Mouse (Mus musculus): ENCODE results near the gene Hdac5.

Hdac5 gene

DNA sequence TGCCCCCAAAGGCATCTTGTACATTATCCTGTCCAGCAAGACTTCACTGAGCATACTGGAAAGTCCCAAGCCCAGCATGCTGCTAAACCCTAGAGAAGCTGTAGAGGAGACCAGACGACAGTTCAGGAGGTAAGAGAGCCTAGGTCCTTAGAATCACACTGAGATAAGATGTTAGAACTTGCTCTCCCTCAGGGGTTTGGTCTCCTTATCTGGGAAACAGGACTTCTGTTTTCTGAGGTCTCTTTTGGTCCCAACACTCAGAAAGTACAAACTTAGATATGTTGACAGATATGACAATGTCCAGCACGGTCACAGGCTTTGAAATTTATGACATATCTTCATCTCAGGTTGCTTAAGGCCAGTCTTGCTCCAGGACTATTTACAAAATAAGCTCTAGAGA lies 6.1 kb upstream of the Hdac5 start:
- no peak for DNase-seq

DNA sequence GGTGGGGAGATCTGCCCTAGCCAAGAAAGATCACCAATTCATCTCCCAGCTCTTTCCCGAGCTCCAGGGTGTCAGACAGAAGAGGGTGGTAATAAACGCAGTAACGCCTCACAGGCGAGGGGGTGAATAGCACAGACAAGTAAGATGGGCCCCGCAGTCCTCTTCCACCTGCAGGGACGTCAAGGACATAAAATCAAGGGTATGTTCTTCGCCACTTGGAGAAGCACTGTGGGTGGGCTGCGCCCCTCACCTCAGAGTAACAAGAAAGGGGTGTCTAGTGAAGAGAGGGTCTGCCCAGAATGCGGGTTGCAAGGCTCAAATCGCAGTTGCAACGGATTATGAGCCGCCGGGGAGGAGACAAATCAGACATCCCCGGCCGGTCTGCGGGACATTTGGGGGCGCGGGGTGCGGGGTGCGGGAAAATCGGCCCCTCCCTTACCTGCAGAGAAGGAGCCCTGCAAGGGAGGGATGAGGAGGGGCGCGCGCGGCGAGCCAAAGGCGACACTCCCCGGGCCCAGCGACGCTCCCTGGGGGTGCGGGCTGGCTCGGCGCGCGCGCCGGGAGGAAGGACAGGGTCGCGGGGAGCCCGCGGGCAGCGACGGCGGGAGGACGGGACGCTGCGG lies 524 bp downstream of the Hdac5 start:
- peak in 1 of 2 experiments; percentile 27 for DNase-seq

DNA sequence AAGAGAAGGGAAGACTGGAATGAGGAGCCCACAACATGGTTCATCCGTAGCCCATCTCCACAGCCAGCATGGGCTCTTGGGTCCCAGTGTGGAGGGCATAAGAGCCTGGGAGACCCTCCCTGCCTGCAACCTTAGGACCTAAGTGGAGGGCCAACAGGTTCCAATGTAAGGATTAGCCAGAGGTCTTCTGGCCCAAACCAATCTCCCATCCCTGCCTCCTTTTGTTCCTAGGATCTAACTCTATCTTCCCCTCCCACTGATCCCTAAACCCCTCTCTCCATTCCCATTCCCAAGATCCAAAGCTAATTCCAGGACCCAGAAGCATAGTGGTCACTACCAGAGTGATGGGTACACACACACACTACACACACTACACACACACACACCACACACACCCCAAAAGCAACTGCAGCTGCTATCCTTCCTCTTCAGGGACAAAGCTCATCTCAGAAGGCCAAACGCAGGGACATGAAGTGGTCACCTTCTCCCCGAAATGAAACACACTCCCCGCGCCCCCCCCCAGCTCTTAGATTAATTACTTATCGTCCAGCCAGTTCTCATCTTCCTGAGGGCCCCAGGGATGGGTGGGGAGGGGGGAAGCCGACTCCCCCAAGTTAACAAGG lies 1.2 kb downstream of the Hdac5 start:
- no peak for DNase-seq

DNA sequence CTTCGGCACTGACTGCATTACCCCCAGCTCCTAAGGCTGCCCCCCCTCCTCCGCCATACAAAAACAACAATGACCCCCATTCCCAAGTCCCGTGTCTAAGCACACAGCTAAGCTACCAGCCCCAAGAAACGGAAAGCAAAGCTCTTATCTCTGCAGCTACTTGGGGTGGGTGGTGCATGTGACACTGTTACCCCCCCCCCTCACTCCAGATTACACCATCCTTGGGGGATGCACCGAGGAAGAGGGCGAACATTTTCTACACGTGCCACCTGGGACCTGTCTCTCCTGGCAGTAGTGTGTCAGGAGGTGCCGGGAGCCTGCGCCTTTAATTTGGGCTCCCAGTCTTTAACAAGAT lies 1.8 kb downstream of the Hdac5 start:
- DNase-seq = no peak

DNA sequence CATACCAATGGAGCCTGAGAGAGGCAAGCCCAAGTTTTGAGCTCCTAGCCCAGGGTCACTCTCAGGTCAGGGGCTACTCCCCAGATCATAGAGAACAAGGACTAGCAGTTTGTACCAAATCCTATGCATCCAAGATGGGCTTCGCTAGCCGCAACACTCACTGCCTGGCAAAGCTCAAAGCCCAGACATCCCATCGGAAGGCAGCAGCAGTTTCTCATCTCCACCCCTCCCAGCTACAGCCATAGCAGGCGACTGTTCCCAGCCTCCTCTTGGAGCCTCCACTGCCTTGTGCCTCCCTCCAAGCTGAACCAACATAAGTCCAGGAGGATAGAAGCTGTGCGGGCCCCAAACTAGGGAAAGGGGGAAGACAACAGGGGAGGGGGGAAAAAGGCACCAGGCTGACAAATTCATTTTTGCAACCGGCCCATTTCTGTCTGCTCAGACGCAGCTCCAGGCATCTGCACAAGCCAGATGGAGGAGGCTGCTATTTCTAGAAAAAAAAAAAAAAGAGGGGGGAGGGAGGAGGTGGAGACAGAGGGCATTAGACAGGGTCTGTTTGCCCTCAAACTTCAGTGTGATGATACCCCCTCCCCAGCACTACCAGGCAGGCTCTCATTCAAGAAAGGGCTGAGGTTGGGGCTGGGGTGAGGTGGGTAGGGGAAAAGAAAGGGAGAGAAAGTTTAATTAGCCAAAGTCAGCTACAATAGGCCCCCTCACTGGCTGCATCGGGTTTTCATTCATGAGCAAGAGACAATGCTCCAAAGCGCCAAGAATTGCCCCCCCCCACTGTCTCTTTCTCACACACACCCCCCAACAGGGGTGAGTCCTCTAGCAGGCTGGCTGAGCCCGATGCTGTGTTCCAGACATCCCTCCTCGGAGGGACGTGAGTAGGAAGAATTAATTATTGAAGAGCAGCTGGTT lies 2.4 kb downstream of the Hdac5 start:
- peak in 1 of 2 experiments; percentile 30 for DNase-seq

DNA sequence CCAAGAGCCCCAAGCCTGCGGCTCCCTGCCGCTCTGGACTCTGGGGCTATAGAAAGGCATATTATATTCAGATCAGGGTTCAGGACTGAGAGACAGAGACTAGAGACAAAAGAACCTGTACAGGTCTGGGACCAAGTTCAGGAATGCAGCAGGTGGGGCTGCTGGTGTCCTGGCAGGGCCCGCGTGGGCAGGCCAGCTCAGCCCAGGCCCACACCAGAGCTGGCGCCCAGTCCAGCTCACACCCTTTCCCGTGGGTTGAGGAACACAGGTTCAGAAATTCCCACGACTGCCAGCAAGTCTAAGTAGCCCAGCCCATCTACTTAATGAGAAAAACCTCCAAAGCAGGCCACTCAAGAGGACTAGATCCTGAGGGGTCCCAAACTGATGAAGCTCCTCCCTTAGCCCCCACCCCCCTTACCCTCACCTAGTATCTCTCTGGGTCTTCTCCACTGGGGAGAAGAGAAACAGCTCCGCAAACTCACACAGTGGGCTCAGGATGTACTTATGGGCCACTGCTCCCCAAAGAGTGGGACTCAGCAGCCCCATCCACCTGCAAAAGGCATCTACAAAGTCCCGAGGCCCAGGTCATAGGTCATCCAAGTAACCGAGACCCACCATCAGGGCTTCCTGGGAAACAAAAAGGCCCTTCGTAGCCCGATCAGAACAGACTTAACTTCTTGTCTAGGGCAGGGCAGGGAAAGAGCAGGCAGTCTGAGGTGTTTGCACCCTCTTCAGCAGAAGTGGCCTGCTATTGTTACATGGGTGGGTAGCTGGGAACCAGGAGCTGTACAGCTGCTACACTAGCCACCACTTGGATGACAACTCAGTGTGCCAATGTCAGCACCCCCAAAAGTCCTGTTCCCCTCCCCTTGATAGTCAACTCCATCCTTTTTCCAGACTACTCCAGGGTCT lies 3.6 kb downstream of the Hdac5 start:
- DNase-seq = peak in 1 of 2 experiments; percentile 32

DNA sequence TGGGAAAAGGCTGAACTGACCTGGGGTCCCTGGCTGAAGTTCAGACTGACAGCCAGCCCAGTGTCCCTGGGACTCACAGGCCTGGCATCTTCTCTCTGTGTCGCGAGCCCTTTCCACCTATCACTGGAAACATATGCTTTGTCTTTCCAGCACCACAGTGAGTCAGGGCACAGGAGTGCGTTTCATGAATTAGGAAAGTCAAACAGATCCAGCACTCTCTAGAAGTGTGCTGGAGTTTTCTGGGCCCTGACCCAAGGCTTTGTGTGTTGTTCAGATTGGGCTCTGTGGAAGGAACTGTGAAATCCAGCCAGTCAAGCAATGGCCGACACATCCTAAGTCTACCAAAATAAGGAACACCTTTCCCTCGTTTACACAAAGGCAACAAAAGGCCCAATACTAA lies 4.7 kb downstream of the Hdac5 start:
- DNase-seq = peak in 1 of 2 experiments; percentile 54

DNA sequence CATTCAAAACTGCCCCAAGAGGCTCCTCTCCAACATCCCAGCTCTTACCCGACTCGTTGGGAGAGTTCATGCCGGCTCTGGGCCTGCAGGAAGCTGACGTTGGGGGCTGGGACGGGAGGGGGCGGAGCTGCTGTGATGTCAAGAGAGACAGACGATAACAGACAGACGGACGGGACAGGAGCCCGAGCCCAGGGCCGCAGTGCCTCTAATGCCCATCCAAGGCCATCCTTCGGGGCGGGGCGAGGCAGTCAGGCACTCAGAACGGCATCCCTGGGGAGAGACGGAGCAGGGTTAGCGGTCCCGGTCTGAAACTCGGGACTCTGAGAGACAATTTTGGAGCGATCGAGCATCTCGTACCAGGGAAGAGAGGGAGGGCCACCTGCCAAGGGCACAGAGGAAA lies 5.3 kb downstream of the Hdac5 start:
- peak in 1 of 2 experiments; percentile 52 for DNase-seq

DNA sequence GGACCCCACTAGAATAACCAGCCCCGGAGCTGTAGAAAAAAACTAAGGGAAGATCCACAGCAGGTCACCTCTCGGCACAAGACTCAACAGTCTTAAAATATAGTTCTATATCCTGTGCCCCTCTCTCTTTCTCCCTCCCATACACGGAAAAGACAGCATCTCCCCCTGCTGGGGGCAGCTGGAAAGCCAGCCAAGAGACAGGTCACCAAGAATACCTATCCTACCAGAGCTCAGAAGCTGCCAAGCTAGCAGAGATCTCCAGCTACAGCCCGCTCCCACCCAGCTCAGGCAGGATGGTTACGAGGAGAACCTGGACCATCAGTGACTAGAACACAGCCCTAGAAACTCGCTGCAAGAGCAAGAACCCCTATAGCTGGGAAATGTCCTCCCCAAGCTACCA lies 6.8 kb downstream of the Hdac5 start:
- DNase-seq = peak; percentile 70 to 77

DNA sequence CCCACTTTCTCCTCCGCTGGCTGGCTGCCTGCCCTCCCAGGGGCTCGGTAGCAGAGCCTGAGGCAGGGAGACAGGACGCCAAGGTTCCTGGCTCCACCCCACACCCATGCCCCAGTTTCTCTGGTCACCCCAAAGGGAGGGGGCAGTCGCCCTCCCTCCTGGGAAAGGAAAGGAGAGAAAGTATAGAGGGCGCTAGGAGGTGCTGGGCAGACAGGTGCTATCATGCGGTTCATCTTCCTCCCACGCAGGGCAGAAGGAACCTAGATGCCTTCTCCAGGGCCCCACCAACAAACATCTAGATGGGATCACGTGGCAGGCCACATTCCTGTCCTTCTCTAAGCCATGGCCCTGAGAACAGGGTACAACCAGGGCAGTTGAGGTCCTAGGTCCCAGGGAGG lies 8.0 kb downstream of the Hdac5 start:
- peak in 1 of 2 experiments; percentile 23 for DNase-seq

DNA sequence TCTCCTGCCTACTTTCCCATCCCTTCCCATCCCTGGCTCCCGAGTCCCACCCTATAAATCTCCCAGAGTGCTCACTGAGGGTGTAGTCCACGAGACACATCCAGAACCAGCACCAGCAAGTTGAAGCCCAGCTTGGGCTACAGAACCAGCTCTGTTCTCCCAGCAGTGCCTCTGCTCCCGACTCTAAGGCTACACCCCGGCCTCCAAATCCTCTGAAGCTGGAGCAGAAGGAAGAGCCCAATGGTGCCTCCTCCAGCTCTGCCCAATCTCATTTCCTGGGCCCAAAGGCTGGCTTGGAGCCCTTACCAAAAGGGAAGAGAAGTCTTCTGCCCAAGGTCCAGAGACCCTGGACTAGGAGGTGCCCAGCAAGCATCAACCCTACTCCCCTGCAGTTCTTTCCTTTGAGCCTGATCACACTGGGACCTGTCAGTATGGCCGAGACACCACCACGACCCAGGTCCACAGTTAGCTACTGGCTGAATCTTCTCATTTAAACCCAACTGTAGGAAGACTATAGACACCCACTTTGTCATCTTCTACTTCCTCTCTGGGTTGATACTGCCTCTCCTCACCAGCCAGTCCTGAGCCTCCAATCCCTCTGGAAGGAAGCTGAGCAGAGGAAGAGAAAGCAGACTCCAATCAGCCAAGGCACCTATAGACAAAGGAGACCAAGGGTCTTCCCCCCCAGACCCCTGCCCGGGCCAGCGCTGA lies 8.6 kb downstream of the Hdac5 start:
- no peak for DNase-seq

DNA sequence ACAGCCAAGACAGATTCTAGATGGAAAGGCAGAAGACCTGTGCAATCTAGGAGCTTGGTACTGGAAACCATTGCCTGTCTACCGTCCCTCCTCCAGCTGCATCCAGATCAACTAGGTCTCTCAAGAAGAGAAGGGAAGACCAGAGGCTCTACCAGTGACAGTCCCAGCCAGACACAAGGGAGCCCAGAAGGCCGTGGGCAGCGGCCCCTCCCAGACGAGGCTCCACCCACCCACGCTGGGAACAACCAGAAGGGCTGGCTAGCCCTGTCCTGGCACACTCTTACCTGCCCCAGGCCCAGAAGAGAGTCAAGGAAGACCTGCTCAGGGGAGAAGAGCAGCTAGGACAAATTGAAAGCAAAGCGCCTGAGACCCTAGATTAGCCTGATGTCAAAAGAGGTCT lies 9.5 kb downstream of the Hdac5 start:
- DNase-seq = peak in 1 of 2 experiments; percentile 23

DNA sequence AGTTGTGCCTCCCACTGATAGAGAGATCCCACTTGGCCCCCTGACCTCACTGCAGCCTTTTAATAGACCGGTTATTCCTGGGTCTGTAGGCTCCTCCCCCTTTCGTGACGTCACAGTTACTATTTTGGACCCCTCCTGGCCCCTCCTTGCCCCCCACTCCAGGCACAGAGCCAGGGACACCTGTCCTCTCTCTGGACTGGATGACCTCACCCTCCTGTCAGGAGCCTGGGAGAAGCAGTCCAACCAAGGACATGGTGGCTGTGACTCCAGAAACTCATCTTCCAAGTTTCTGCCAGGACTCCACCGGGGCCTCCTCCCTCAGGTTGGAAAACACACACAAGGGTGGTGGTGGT lies 10.0 kb downstream of the Hdac5 start:
- DNase-seq = peak in 1 of 2 experiments; percentile 34

DNA sequence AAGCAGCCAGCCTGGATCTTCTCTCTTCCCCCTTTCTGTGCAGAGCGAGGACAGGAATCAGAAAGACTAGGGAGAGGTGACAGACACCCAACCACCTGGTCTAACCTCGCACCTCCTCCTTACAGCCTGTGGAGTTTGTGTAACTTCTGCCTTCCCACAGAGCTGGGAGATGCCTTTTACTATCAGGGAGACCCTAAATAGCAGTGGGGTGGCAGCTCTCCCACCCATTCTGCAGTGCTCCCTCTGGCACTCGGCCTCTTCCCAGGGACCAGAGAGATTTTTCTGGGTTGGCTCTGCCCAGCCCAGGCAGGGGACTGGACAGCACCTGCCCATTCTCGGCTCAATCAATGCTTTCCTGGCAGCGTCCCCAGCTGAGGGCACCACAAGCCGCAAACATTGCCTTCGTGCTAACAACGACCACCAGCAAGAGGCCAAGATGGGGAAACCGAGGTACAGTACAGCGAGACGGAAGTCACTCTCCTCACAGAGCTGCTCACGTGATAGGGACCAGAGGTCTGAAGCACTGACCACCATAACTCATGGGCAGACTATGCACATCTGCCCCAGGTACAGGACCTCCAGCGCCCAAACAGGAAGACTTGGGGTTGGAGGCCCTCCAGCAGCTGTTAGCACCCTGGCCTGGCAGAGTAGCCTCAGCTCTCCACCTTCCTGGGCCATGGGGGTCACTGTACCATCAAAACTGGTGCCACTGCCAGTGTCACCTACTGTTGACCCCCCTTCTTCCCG lies 10.5 kb downstream of the Hdac5 start:
- DNase-seq = peak in 1 of 2 experiments; percentile 37

DNA sequence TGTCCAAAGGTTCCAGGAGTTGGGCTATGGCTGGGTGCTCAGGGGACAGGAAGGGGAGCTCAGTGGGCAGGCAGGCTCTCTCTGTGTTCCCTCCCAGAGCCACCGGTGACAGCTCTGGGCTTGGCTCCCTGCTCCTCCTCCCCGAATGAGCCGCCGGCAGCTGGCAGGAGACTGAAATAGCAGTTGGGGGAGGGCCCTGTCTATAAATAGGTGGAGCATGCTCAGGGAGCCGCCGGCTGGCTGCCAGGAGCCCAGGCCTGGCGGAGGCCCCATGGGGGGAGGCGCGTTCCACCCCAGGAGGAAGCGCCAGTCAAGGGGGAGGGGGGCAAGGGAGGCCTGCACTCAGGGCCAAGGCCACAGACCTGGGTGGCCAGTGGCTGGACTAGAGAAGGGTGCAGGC lies 11.2 kb downstream of the Hdac5 start:
- peak; percentile 95 to 98 for DNase-seq

DNA sequence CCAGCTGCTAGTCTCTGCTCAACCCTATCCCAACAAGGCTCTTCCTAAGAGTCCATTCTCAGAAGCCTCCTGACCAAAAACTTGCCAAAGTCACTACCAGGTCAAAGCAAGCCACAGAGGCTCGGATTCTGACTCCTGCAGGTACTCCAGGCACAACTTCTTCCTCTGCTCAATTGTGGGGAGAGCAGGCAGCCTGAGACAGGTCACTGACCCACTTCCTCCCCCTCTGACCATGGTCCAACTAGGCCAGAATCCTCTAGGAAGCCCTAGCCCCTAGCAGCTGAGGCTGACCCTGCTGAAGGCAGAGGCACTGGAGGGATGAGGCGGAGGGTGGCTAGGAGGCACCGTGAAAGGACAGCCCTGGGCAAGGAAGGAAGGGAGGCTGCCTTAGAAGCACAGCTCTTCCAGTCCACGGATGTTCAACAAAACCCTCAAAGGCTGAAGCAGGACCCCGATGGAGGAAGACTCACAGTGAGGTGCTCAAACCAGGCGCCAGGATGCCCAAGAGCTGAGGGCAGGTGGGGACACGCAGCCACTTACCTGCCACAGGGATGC lies 12.0 kb downstream of the Hdac5 start:
- peak in 1 of 2 experiments; percentile 33 for DNase-seq

DNA sequence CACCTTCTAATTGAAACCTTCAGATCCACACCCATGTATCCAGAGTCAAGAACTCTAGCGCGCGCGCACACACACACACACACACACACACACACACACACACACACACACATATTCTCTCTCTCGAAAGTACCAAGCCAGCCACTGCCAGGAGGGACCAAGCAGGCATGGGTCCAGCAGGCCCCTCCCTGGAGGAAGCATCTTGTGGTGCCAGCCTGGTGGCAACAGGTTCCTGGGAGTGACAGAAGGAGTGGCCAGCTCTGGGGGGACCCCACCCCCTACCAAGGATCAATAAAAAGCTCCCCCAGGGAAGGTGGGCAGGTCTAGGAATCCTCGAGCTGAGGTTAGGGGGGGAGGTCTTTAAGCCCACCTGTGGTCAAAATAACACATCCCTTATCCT lies 12.6 kb downstream of the Hdac5 start:
- peak in 1 of 2 experiments; percentile 62 for DNase-seq

DNA sequence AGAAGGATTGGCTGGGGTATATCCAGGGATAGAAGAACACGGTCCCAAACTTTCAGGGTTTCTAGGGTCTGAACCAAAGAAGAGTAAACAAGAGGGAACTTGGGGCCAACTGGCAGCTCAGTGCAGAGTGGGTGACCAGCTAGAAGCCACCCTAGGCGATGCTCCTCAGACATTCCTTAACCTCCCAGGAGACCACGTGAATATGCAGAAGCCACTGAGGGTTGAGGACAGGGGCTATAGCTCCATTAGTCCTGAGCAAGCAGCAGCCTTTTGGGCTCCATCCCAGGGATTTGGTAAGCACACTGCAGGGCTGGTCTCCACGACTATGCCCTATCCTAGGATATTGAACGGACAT lies 13.1 kb downstream of the Hdac5 start:
- DNase-seq = peak in 1 of 2 experiments; percentile 45

DNA sequence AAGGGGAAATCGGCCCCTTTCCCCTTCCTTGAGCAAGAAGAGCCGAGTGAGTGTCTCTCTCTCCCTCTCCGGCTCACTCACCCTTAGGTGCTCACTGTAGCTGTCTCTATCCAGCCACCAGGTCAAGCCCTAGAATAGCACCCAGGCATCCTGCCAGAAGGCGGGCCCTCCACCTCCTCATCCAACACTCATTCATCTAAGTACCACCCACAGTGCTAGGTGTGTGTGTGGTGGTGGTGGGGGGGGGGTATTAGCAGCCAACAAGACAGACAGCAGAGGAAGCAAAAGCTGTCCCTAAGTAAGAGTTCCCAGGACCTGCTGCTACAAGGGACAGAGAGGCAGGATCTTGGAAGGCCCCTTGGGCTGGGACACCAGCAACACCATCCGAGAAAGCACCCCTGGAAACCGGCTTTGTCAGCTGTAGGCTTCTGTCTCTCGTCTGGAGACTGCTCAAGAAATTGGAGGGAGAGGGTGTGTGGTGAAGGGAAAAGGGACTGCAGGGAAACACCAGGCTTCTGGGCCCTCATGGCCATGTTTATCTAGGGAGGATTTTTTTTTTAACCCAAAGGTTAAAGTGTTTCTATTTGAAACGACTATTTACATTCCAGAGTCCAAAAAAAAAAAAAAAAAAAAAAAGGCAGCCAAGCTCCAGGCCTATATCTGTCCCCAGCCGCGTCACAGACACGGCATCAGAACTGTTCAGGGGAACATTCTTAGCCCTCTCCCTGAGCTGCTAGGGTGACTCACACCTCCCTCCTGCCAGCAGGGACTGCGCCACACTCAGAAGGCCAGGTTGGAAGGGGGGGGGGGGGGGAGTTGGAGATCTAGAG lies 13.7 kb downstream of the Hdac5 start:
- DNase-seq = peak; percentile 72 to 90

DNA sequence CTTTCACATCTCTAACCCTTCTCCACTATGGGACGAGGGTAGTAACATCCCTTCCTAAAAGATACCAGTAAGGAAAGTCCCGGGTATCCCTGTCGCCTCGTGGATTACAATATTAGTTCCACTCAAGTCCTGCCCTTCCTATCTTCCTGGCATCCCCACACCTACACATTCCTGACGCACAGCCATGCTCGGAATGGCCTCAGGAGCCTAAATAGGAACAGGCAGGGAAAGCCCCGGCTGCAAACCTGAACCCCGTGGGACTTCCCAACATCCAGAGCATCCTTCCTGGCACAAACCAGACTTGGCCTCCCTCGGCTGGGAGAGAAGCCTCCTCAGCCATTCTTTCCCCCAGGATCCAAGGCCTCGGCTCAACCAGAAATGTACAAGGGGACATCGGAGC lies 14.5 kb downstream of the Hdac5 start:
- DNase-seq = peak in 1 of 2 experiments; percentile 21

Data from lung, postnatal 4 days (tissue).